Mouse (Mus musculus): ENCODE data around the gene Nts. TPM values are rescaled to one million over a fixed set of nuclear protein-coding genes. Genes with fewer than 3 reads are reported as not detected.
A peak's percentile ranks its signal among the peaks of the same experiment; 100 is the strongest.
"Not testable (repeated sequence)": the region's sequence is repeated elsewhere in the genome, so short reads cannot be mapped to it uniquely, and the experiment has no call there.

Gene Nts
- total RNA-seq (2022), result 10 to 100 TPM; 13.1 to 17.0 (median 15.0) TPM

- DNase-seq (ENCODE audit: low spot score in 2 of 2), result no peak
These were observed at the start of gene Nts for GRCm38 (mm10) chr10:102490386-102490785. TSS of gene Nts (minus strand) at chr10:102490486.

- no peak for DNase-seq (ENCODE audit: low spot score in 2 of 2)
These were observed 37.6 kb upstream of the Nts start for GRCm38 (mm10) chr10:102527901-102528300.

- no peak for DNase-seq (ENCODE audit: low spot score in 2 of 2)
These were observed 23.9 kb upstream of the Nts start for GRCm38 (mm10) chr10:102514159-102514558.

GRCm38 (mm10) chr10:102511807-102512461 is 21.6 kb upstream of the Nts start, which contains the start of gene Rassf9:
TSS of gene Rassf9 (plus strand) at chr10:102512222.
- no peak for DNase-seq (ENCODE audit: low spot score in 2 of 2)

- DNase-seq (ENCODE audit: low spot score in 2 of 2), result no peak
These were observed 21.1 kb upstream of the Nts start for GRCm38 (mm10) chr10:102511461-102511806.

- DNase-seq (ENCODE audit: low spot score in 2 of 2), result no peak
These were observed 17.1 kb upstream of the Nts start for GRCm38 (mm10) chr10:102507386-102507785.

- no peak for DNase-seq (ENCODE audit: low spot score in 2 of 2)
These were observed 8.5 kb upstream of the Nts start for GRCm38 (mm10) chr10:102498754-102499153.

GRCm38 (mm10) chr10:102491792-102492191 is 1.5 kb upstream of the Nts start:
- DNase-seq (ENCODE audit: low spot score in 2 of 2), result peak in 1 of 2 experiments; percentile 42

- no peak for DNase-seq (ENCODE audit: low spot score in 2 of 2)
These were observed 20.9 kb downstream of the Nts start for GRCm38 (mm10) chr10:102469412-102469811.

- peak in 1 of 2 experiments; percentile 28 for DNase-seq (ENCODE audit: low spot score in 2 of 2)
These were observed 38.5 kb downstream of the Nts start for GRCm38 (mm10) chr10:102451756-102452155.

- DNase-seq (ENCODE audit: low spot score in 2 of 2), result peak; percentile 8 to 48
These were observed 40.8 kb downstream of the Nts start for GRCm38 (mm10) chr10:102449449-102449848.

- no peak for DNase-seq (ENCODE audit: low spot score in 2 of 2)
These were observed 45.3 kb downstream of the Nts start for GRCm38 (mm10) chr10:102444912-102445556.

GRCm38 (mm10) chr10:102435467-102435866 is 54.8 kb downstream of the Nts start:
- not testable (repeated sequence) for DNase-seq (ENCODE audit: low spot score in 2 of 2)

- peak in 1 of 2 experiments; percentile 32 for DNase-seq (ENCODE audit: low spot score in 2 of 2)
These were observed 55.2 kb downstream of the Nts start for GRCm38 (mm10) chr10:102435048-102435447.

Other genes starting within 250 kb of the Nts start
- gene Rassf9, start 21.7 kb upstream of the Nts start, total RNA-seq (2022), result 1 to 10 TPM; 2.3 to 3.2 (median 2.7) TPM